Mouse (Mus musculus) intestine, embryonic 15.5 days (tissue): ENCODE measurements around the gene Itgb2. TPM values are rescaled to one million over a fixed set of nuclear protein-coding genes. Genes with fewer than 3 reads are reported as not detected.

ENCODE experiments used
- ATAC-seq: fragments of 200-750 bp; cut with Nextera tagmentation; 2 replicates; pipeline ENCODE4 v1.8.0; 2017; ENCODE audit warnings: moderate TSS enrichment, moderate library complexity
- H3K27ac ChIP-seq: fragments of 300-500 bp; sonication (generic); 2 replicates; pipeline ENCODE4 v1.5.1; 2015; ENCODE audit warnings: mild to moderate bottlenecking, inconsistent platforms
- H3K27me3 ChIP-seq: fragments of 300-500 bp; sonication (generic); replicated peaks from 2 replicates; pipeline ENCODE4 v1.6.1; 2015; ENCODE audit warnings: inconsistent platforms
- H3K36me3 ChIP-seq: fragments of 300-500 bp; sonication (generic); 2 replicates; pipeline ENCODE4 v1.6.1; 2015; ENCODE audit warnings: inconsistent platforms
- H3K4me1 ChIP-seq: fragments of 300-500 bp; sonication (generic); replicated peaks from 2 replicates; pipeline ENCODE4 v1.6.1; 2015; ENCODE audit warnings: inconsistent platforms
- H3K4me2 ChIP-seq: fragments of 300-500 bp; sonication (generic); replicated peaks from 2 replicates; pipeline ENCODE4 v1.6.1; 2015; ENCODE audit warnings: mild to moderate bottlenecking, inconsistent platforms
- H3K4me3 ChIP-seq: fragments of 300-500 bp; sonication (generic); replicated peaks from 2 replicates; pipeline ENCODE4 v1.5.1; 2015; ENCODE audit warnings: inconsistent platforms
- H3K9ac ChIP-seq: fragments of 300-500 bp; sonication (generic); 2 replicates; pipeline ENCODE4 v1.6.1; 2015; ENCODE audit warnings: inconsistent platforms
- H3K9me3 ChIP-seq: fragments of 300-500 bp; sonication (generic); 2 replicates; pipeline ENCODE4 v1.6.1; 2016; ENCODE audit warnings: inconsistent platforms
- WGBS: fragments of 180-500 bp; shearing (Covaris S2); methylation state at CpG from one replicate; pipeline ENCODE4 v1.1.7; 2015; 5-methylcytosine and 5-hydroxymethylcytosine counted together
- polyA plus RNA-seq: library from polyadenylated mRNA; unstranded; fragments of >200 nt; fragmentation: Nextera tagmentation; extraction: Ambion mirVana; gene quantifications from 2 replicates; pipeline ENCODE4 v1.2.1, GENCODE M21; 2015

The Itgb2 gene
- polyA plus RNA-seq, 1 experiment from 2014 or later = 3.7 TPM

DNA sequence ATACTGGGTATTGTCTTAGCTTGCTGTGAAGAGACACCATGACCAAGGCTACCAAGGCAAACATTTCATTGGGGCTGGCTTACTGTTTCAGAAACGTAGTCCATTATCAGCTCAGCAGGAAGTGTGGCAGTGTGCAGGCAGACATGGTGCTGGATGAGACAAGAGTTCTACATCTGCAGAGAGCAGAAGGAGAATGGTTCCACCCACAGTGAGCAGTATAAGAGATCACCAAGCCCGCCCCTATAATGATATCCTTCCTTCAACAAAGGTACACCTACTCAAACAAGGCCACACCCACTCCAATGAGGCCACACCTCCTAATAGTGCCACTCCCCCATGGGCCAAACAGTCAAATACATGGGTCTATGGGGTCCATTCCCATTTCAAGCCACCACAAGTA lies 31.5 kb downstream of the Itgb2 start:
- Histone ChIP-seq H3K4me2 (no peak overlapping the region), H3K36me3 (no peaks in the 10 kb centered on the region), H3K27ac (no peak overlapping the region), H3K9me3 (no peaks in the 10 kb centered on the region), H3K4me1 (no peaks in the 10 kb centered on the region; the same call in 1 of the 2 replicates), H3K4me3 (no peak overlapping the region), H3K9ac (no peak overlapping the region), H3K27me3 (no peaks in the 10 kb centered on the region)
- ATAC-seq = no peak
- 72% methylated on average over 2 of the region's 2 CpGs for WGBS

DNA sequence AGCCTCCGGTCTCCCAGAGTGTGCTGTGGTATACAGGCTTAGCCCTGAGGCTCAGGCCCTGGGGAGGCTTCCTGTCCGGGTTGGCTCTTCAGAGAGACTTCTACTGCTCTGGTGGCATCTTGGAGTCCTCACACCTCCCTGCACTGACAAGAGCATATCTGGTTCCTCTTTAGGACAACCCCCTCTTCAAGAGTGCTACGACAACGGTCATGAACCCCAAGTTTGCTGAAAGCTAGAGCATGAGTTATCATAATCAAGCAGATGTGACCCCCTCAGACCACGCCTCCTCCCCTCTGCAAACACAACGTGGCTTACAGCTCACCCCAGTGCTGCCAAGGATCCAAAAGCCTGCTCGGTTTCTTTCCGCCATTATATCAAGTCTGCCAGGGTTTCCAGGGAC lies 35.0 kb downstream of the Itgb2 start:
- Histone ChIP-seq H3K9me3 (no peaks in the 10 kb centered on the region), H3K27me3 (no peaks in the 10 kb centered on the region), H3K4me3 (no peak overlapping the region), H3K9ac (no peak overlapping the region), H3K4me2 (no peak overlapping the region), H3K4me1 (peaks cover 14% of the 10 kb centered on the region), H3K27ac (no peak overlapping the region), H3K36me3 (no peaks in the 10 kb centered on the region)
- no peak for ATAC-seq
- 78% methylated on average over 8 of the region's 8 CpGs for WGBS

DNA sequence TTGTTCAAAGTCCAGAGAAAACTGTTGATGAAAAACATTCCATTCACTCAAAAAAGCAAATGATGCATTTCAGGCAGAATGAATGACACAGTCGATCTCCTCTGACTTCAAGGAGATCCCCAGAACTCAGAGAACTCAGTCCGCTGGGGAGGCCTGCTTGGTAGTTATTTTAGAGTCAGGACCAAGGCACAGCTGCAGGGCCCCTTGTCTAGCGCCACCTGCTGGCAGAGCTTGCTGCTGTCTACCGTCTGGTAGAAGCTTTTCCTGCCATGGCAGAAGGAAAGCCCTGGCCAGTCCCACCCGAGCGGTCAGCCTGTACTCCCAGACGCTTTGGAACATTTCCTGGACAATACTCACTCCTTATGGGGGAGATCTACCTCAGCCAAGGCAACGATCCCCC lies 36.6 kb downstream of the Itgb2 start:
- no peaks in the 10 kb centered on the region for H3K27me3 ChIP-seq
- H3K4me2 ChIP-seq = no peak overlapping the region
- ATAC-seq = no peak
- peak overlapping the region; percentile 48 for H3K27ac ChIP-seq
- no peak overlapping the region for H3K4me3 ChIP-seq
- WGBS = 39% methylated on average over 8 of the region's 8 CpGs
- peaks cover 14% of the 10 kb centered on the region for H3K4me1 ChIP-seq
- no peaks in the 10 kb centered on the region for H3K9me3 ChIP-seq
- no peaks in the 10 kb centered on the region for H3K36me3 ChIP-seq
- H3K9ac ChIP-seq = no peak overlapping the region; the same call in 1 of the 2 replicates

DNA sequence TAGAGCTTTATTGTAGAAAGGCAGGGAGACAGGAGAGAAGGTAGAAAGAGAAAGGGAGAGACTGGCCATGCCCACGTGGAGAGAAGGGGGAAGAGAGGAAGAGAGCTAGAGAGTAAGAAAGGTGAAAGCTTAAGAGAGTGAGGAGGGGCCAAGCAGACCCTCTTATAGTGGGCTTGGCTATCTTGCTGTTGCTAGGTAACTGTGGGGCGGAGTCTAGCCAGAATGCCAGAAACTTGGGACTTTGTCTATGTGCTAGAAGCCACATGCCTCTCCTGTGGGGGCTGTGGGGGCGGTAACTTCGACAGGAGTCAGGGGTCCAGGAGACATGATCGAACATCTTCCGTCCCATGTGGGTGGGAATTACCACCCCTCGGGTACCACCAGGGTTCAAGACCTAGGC lies 39.4 kb downstream of the Itgb2 start:
- 30% methylated on average over 7 of the region's 7 CpGs for WGBS
- peak; percentile 40 for ATAC-seq
- peaks cover 14% of the 10 kb centered on the region for H3K4me1 ChIP-seq
- no peaks in the 10 kb centered on the region for H3K36me3 ChIP-seq
- H3K27ac ChIP-seq = peak overlapping the region; percentile 87
- H3K9me3 ChIP-seq = no peaks in the 10 kb centered on the region
- H3K9ac ChIP-seq = 0 out of 2 replicates have a peak overlapping the region, but pooled peaks have one; percentile 18
- H3K4me3 ChIP-seq = no peak overlapping the region
- peak overlapping the region; percentile 46 for H3K4me2 ChIP-seq
- H3K27me3 ChIP-seq = no peaks in the 10 kb centered on the region

DNA sequence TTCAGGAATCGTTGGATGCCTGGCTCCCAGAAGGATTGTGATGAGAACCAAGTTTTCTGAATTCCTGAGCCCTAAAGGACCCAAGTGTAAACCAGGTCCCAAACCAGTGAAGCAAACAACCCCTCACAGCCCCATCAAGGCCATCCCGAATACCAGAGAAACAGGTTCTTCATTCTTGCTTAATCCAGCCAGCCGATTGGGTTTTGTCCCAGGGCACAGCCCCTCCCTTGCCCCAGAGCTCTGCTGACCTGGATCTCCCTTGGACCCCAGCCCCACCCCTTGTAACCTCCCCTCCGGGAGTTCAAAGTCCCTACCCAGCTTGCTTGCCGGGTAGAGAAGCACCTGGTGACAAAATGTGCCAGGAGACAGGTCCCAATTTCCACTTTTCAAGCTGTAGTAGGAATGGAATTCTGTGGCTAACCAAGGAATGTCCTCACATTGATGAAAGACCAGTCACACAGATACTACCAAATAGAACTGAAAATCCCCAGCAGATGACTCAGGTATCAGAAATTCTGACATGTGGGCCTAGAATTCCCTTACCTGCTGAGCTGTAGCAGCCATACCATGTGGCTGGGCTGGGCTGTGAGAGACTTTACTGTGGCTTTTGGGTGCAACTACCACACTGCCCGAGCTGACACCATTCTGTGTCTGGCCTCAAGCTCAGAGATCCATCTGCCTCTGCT lies 40.1 kb downstream of the Itgb2 start:
- Histone ChIP-seq H3K9me3 (no peaks in the 10 kb centered on the region), H3K4me1 (peaks cover 14% of the 10 kb centered on the region), H3K27me3 (no peaks in the 10 kb centered on the region), H3K4me3 (no peak overlapping the region), H3K9ac (no peak overlapping the region), H3K4me2 (peak overlapping the region; percentile 46; the same call in 1 of the 2 replicates), H3K27ac (peak overlapping the region; percentile 87), H3K36me3 (no peaks in the 10 kb centered on the region)
- peak; percentile 86 for ATAC-seq
- 33% methylated on average over 6 of the region's 6 CpGs for WGBS

DNA sequence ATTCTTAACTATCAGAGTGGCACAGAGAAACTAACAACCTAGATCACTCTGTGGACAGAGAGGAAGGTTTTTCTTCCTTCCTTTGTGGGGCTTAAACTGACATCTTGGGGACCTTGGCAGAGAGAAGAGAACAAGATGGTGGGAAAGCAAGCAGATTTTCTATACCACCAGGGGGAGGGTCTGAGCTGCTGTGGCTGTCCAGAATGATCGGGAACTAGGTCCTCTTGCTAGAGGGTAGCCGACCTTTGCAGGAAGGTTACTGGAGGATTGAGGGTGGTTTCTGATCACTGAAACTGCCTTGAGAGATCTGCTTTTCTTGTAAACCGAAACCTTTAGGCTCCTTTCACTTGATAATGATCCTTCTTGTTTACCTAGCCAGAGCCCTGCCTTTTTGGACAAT lies 42.2 kb downstream of the Itgb2 start:
- Histone ChIP-seq H3K4me2 (no peak overlapping the region), H3K9ac (no peak overlapping the region), H3K9me3 (no peaks in the 10 kb centered on the region), H3K27me3 (no peaks in the 10 kb centered on the region), H3K36me3 (no peaks in the 10 kb centered on the region), H3K4me3 (no peak overlapping the region), H3K4me1 (peaks cover 9% of the 10 kb centered on the region; the same call in 1 of the 2 replicates), H3K27ac (peak overlapping the region; percentile 38; the same call in 1 of the 2 replicates)
- ATAC-seq = no peak
- 16% methylated on average over 3 of the region's 3 CpGs for WGBS

DNA sequence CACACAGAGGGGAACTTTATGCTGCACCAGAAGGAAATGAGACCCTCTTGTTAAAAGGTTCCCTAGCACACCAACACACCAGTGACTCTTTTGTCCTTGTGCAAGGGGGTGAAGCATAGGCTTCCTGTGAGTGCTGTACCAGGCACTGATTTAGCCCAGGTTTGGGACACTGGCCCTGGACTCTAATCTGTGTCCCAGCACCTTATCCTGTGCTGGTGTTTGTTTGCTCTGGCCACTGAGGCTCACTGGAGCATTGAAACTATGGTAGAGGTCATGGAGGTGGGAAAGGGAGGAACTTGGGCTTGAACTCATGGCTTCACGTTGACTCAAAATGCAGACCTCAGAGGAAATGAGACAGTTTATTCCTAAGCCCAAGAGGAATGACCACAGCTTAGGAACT lies 43.1 kb downstream of the Itgb2 start:
- ATAC-seq = no peak
- H3K27me3 ChIP-seq = no peaks in the 10 kb centered on the region
- peaks cover 9% of the 10 kb centered on the region; the same call in 1 of the 2 replicates for H3K4me1 ChIP-seq
- H3K36me3 ChIP-seq = no peaks in the 10 kb centered on the region
- no peaks in the 10 kb centered on the region for H3K9me3 ChIP-seq
- no peak overlapping the region for H3K4me3 ChIP-seq
- 77% methylated on average over 1 of the region's 1 CpGs for WGBS
- no peak overlapping the region for H3K4me2 ChIP-seq
- H3K27ac ChIP-seq = no peak overlapping the region
- H3K9ac ChIP-seq = no peak overlapping the region

DNA sequence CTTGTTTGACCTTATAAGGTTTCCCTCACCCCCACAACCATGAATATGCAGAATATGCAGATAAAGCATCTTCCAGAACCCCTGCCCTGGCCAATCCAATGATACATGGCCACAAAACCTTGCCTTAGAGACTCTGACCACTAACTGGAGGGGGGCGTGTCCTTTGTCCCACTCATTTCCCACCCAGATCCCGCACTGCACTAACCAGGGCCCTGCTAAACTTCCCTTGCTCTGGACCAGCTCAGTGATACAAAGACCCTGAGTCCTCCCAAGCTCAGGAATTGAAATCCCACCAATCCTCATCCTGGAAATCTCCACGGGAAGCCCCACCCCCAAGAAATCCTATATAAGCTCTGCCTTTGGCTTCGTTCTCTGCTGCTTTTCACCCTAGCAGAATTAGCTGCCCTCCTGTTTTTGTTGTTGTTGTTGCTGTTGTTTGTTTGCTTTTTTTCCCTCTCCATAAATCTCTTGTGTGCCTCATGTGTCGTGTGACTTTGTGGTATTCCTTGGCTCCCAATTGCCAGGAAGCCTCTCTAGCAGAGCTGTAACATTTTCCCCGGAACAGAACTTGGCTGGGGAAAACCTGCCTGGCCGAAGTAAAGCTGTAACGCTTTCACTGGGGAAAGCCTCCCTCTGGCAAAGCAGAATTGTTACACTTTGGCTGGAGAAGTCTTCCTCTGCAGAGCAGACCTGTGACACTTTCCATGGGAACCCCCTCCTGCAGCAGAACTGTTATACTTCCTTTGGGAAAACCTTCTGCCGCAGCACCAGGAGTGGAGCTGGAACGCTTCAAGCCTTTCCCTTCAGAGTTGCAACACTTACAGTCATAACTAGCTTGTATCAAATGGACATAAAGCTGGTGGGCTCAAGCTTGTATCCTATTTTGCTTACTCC lies 50.2 kb downstream of the Itgb2 start:
- Histone ChIP-seq H3K4me1 (peaks cover 14% of the 10 kb centered on the region; the same call in 1 of the 2 replicates), H3K36me3 (no peaks in the 10 kb centered on the region), H3K27me3 (no peaks in the 10 kb centered on the region), H3K9me3 (no peaks in the 10 kb centered on the region), H3K4me3 (no peak overlapping the region), H3K9ac (no peak overlapping the region), H3K27ac (0 out of 2 replicates have a peak overlapping the region, but pooled peaks have one; percentile 37), H3K4me2 (no peak overlapping the region)
- no peak for ATAC-seq
- WGBS = 49% methylated on average over 10 of the region's 10 CpGs

DNA sequence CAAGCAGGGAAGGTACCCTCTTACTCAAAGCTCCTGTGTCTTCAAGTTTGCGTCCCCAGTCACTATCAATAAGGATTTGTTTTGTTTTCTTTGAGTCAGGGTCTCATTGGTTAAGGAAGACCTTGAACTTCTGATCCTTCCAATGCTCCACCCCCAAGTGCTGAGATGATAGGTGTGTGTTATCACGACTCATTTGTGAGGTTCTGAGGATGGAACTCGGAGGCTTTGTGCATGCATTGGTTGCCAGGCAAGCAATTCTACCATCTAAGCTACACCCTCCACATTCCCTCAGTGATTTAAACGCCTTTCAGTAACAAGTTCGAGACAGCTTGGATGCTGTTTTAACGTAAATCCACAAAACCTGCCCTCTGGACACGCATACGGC lies 51.0 kb downstream of the Itgb2 start:
- peak overlapping the region; percentile 78 for H3K4me2 ChIP-seq
- H3K9me3 ChIP-seq = no peaks in the 10 kb centered on the region
- H3K27ac ChIP-seq = peak overlapping the region; percentile 61
- H3K4me3 ChIP-seq = peak overlapping the region; percentile 93
- no peaks in the 10 kb centered on the region for H3K27me3 ChIP-seq
- 5% methylated on average over 8 of the region's 8 CpGs for WGBS
- H3K36me3 ChIP-seq = no peaks in the 10 kb centered on the region
- H3K9ac ChIP-seq = peak overlapping the region; percentile 51; the same call in 1 of the 2 replicates
- peaks cover 20% of the 10 kb centered on the region for H3K4me1 ChIP-seq
- peak; percentile 14 for ATAC-seq

DNA sequence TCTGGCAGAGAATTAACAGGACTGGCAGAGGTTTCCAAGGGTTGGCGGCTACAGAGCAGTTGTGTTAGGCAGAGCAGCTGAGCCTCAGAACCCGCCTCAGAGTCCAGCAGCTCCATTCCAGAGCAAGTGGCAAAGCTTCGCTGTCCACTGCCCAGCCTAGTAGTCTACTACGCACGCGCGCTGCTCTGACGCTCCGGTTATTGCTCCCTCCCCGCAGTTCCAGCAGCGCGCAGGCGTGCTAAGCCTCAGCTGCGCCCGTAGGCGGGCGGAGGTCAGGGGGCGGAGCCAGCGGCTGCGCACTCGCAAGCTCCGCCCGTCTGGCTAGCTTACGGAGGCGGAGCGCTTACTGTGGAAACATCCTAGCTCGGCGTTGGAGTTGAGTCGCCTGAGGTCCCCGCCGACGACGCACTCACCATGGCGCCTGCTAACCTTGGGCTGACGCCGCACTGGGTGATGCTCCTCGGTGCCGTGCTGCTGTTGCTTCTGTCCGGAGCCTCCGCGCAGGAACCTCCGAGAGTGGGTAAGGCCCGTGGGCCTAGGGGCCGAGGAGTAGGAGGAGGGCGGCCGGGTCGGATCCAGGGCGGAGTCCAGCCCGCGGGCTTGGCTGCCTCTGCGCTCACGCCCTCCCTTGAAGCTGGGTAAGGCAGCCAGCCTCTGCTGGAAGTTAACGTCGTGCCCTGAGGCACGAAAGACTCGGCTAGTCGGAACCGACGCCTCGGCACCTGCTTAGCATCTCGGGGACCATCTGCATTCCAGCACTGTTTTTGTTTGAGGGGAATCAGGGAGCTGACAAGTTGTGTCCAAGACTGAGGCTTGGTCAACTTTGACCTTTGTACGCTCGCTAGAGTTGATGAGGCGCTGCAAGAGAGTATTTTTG lies 51.6 kb downstream of the Itgb2 start, which contains the start of gene Pttg1ip:
Gene Pttg1ip (plus strand): TSS at position 313 of the 877 bp plus-strand sequence.
- no peaks in the 10 kb centered on the region for H3K36me3 ChIP-seq
- peak within 1 kb of the TSS; percentile 93 for H3K4me3 ChIP-seq
- H3K4me2 ChIP-seq = peak within 1 kb of the TSS; percentile 78
- peak within 1 kb of the TSS; percentile 96 for H3K27ac ChIP-seq
- under 1% methylated on average over 64 of the region's 64 CpGs for WGBS
- H3K9me3 ChIP-seq = no peaks in the 10 kb centered on the region
- H3K27me3 ChIP-seq = no peaks in the 10 kb centered on the region
- peaks cover 24% of the 10 kb centered on the region for H3K4me1 ChIP-seq
- peak; percentile 97 for ATAC-seq
- peak within 1 kb of the TSS; percentile 95 for H3K9ac ChIP-seq

DNA sequence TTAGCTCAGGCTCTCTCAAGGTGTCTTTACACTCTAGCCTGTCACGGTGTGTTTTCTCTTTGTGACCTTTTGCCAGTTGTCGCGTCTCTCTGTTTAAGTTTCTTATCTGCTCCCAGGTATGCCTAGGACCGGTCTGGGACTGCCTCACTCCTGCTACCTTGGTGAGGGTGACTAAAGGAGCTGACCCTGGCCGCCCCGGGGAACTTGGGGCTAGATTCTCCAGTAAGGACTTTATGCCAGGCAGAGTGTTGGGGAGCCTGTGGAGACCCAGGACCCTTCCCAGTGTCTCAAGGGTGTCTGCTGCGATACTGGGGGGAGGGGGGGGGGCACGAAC lies 52.2 kb downstream of the Itgb2 start:
- Histone ChIP-seq H3K4me3 (peak overlapping the region; percentile 93), H3K27ac (peak overlapping the region; percentile 96), H3K9ac (peak overlapping the region; percentile 95), H3K27me3 (no peaks in the 10 kb centered on the region), H3K4me1 (peaks cover 30% of the 10 kb centered on the region), H3K9me3 (no peaks in the 10 kb centered on the region), H3K36me3 (no peaks in the 10 kb centered on the region), H3K4me2 (peak overlapping the region; percentile 78)
- ATAC-seq = peak; percentile 39
- 7% methylated on average over 8 of the region's 8 CpGs for WGBS
